Mouse (Mus musculus) ES-Bruce4 (cell line): ENCODE data around the gene Bend5.

Experiments
- CTCF ChIP-seq: IDR thresholded peaks from one replicate; pipeline ENCODE4 v1.8.1; 2011; ENCODE audit warnings: low read depth, low read length
- POLR2A ChIP-seq: IDR thresholded peaks from one replicate; pipeline ENCODE4 v1.8.1; 2011; ENCODE audit warnings: low read length; ENCODE audit not compliant: insufficient read depth

DNA sequence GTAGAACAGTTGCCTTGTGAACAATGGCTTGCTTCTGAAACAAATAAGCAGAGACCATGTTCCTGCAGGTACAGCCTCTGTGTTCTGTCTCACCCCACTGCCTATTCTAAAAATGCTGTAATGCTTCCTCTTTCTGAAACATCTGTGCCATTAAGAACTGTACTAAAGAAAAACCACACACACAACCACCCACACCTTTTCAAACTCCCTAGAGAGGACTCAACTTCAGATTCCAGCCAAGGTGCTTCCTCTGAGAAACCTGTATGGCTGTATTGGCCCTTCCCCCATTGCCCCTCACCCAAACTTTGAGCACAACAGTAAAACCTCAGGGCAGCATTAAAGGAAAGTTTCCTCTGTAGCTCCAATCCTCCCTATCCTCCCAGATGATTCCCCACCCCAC, 15.0 kb upstream of the Bend5 start:
- no peak for TF ChIP-seq CTCF
- TF ChIP-seq POLR2A = no peak
